Mouse (Mus musculus): ENCODE results near the gene Ciz1. TPM values are rescaled to one million over a fixed set of nuclear protein-coding genes. Genes with fewer than 3 reads are reported as not detected.

Ciz1 gene
- polyA plus RNA-seq, 1 experiment from 2014 or later: 24.8 TPM

GRCm38 (mm10) chr2:32394973-32395372 is 42.8 kb downstream of the Ciz1 start:
- peaks cover 33% of the 10 kb centered on the region for H3K4me1 ChIP-seq
- 1% methylated on average over 8 of the region's 8 CpGs for WGBS (ENCODE audit: insufficient replicate concordance)
- peaks cover 9% of the 10 kb centered on the region for H3K36me3 ChIP-seq
- no peaks in the 10 kb centered on the region for H3K27me3 ChIP-seq (replicated peaks)
- H3K9ac ChIP-seq: peak overlapping the region; percentile 83
- no peaks in the 10 kb centered on the region for H3K9me3 ChIP-seq (replicated peaks)
- H3K4me2 ChIP-seq: peak overlapping the region; percentile 94
- H3K4me3 ChIP-seq: peak overlapping the region; percentile 89
- ATAC-seq: 0 out of 2 replicates have a peak, but pooled peaks have one; percentile 22
- H3K27ac ChIP-seq: peak overlapping the region; percentile 81

GRCm38 (mm10) chr2:32395484-32395945 is 43.4 kb downstream of the Ciz1 start, which contains the start of gene Ptges2:
Ptges2 (plus strand) TSS chr2:32395896.
- Histone ChIP-seq H3K4me1 (peaks cover 39% of the 10 kb centered on the region), H3K36me3 (peaks cover 14% of the 10 kb centered on the region), H3K9me3 (replicated peaks) (no peaks in the 10 kb centered on the region), H3K27ac (peak within 1 kb of the TSS; percentile 81), H3K4me3 (peak within 1 kb of the TSS; percentile 89), H3K9ac (peak within 1 kb of the TSS; percentile 83), H3K4me2 (peak within 1 kb of the TSS; percentile 94), H3K27me3 (replicated peaks) (no peaks in the 10 kb centered on the region)
- ATAC-seq: peak; percentile 84
- WGBS (ENCODE audit: insufficient replicate concordance): 2% methylated on average over 31 of the region's 31 CpGs

- Histone ChIP-seq H3K9me3 (replicated peaks) (no peaks in the 10 kb centered on the region), H3K4me3 (peak overlapping the region; percentile 89), H3K9ac (peak overlapping the region; percentile 83), H3K4me1 (peaks cover 39% of the 10 kb centered on the region), H3K27me3 (replicated peaks) (no peaks in the 10 kb centered on the region), H3K36me3 (peaks cover 20% of the 10 kb centered on the region), H3K4me2 (peak overlapping the region; percentile 94), H3K27ac (peak overlapping the region; percentile 81)
- peak; percentile 86 for ATAC-seq
- under 1% methylated on average over 58 of the region's 59 CpGs for WGBS (ENCODE audit: insufficient replicate concordance)
Observed at GRCm38 (mm10) chr2:32395946-32396621, 44.0 kb downstream of the Ciz1 start.

GRCm38 (mm10) chr2:32396695-32397094 is 44.6 kb downstream of the Ciz1 start:
- H3K4me3 ChIP-seq: peak overlapping the region; percentile 89
- peak overlapping the region; percentile 94 for H3K4me2 ChIP-seq
- peaks cover 26% of the 10 kb centered on the region for H3K36me3 ChIP-seq
- no peak overlapping the region for H3K27ac ChIP-seq
- 2% methylated on average over 15 of the region's 15 CpGs for WGBS (ENCODE audit: insufficient replicate concordance)
- peaks cover 39% of the 10 kb centered on the region for H3K4me1 ChIP-seq
- H3K9ac ChIP-seq: peak overlapping the region; percentile 83
- no peaks in the 10 kb centered on the region for H3K9me3 ChIP-seq (replicated peaks)
- no peak for ATAC-seq
- no peaks in the 10 kb centered on the region for H3K27me3 ChIP-seq (replicated peaks)

- Histone ChIP-seq H3K4me1 (peaks cover 9% of the 10 kb centered on the region), H3K27me3 (replicated peaks) (peaks cover 4% of the 10 kb centered on the region; the same call in 1 of the 2 replicates), H3K9ac (no peak overlapping the region), H3K9me3 (replicated peaks) (no peaks in the 10 kb centered on the region), H3K27ac (no peak overlapping the region), H3K4me3 (no peak overlapping the region), H3K4me2 (no peak overlapping the region), H3K36me3 (peaks cover 31% of the 10 kb centered on the region)
- peak; percentile 14; the same call in 1 of the 2 replicates for ATAC-seq
- WGBS (ENCODE audit: insufficient replicate concordance): 21% methylated on average over 2 of the region's 2 CpGs
Observed at GRCm38 (mm10) chr2:32404663-32405062, 52.5 kb downstream of the Ciz1 start.

- 68% methylated on average over 7 of the region's 7 CpGs for WGBS (ENCODE audit: insufficient replicate concordance)
- Histone ChIP-seq H3K4me2 (no peak overlapping the region), H3K27me3 (replicated peaks) (peaks cover 4% of the 10 kb centered on the region; the same call in 1 of the 2 replicates), H3K36me3 (peaks cover 6% of the 10 kb centered on the region), H3K27ac (no peak overlapping the region), H3K9ac (no peak overlapping the region), H3K4me3 (no peak overlapping the region), H3K4me1 (no peaks in the 10 kb centered on the region), H3K9me3 (replicated peaks) (no peaks in the 10 kb centered on the region)
- ATAC-seq: no peak
Observed at GRCm38 (mm10) chr2:32407144-32407824, 55.2 kb downstream of the Ciz1 start.

- ATAC-seq: 0 out of 2 replicates have a peak, but pooled peaks have one; percentile 22
- no peak overlapping the region for H3K4me3 ChIP-seq
- H3K4me2 ChIP-seq: no peak overlapping the region
- peaks cover 2% of the 10 kb centered on the region; the same call in 1 of the 2 replicates for H3K36me3 ChIP-seq
- peaks cover 4% of the 10 kb centered on the region; the same call in 1 of the 2 replicates for H3K27me3 ChIP-seq (replicated peaks)
- 64% methylated on average over 25 of the region's 25 CpGs for WGBS (ENCODE audit: insufficient replicate concordance)
- no peak overlapping the region for H3K27ac ChIP-seq
- H3K9ac ChIP-seq: no peak overlapping the region
- H3K9me3 ChIP-seq (replicated peaks): no peaks in the 10 kb centered on the region
- peaks cover 11% of the 10 kb centered on the region; the same call in 1 of the 2 replicates for H3K4me1 ChIP-seq
Observed at GRCm38 (mm10) chr2:32408429-32409424, 56.6 kb downstream of the Ciz1 start.

- Histone ChIP-seq H3K9me3 (replicated peaks) (no peaks in the 10 kb centered on the region), H3K36me3 (peaks cover 29% of the 10 kb centered on the region), H3K4me3 (no peak overlapping the region), H3K4me1 (peaks cover 11% of the 10 kb centered on the region; the same call in 1 of the 2 replicates), H3K27me3 (replicated peaks) (no peaks in the 10 kb centered on the region), H3K9ac (no peak overlapping the region), H3K27ac (no peak overlapping the region), H3K4me2 (no peak overlapping the region)
- no peak for ATAC-seq
- WGBS (ENCODE audit: insufficient replicate concordance): 74% methylated on average over 7 of the region's 7 CpGs
Observed at GRCm38 (mm10) chr2:32411407-32411806, 59.3 kb downstream of the Ciz1 start.

- peaks cover 44% of the 10 kb centered on the region for H3K36me3 ChIP-seq
- no peak overlapping the region for H3K4me3 ChIP-seq
- H3K27ac ChIP-seq: no peak overlapping the region
- H3K4me1 ChIP-seq: peaks cover 11% of the 10 kb centered on the region; the same call in 1 of the 2 replicates
- 66% methylated on average over 6 of the region's 6 CpGs for WGBS (ENCODE audit: insufficient replicate concordance)
- no peaks in the 10 kb centered on the region for H3K27me3 ChIP-seq (replicated peaks)
- no peaks in the 10 kb centered on the region for H3K9me3 ChIP-seq (replicated peaks)
- no peak overlapping the region for H3K9ac ChIP-seq
- no peak for ATAC-seq
- no peak overlapping the region for H3K4me2 ChIP-seq
Observed at GRCm38 (mm10) chr2:32412742-32413531, 60.8 kb downstream of the Ciz1 start.

GRCm38 (mm10) chr2:32413936-32414335 is 61.8 kb downstream of the Ciz1 start:
- H3K27ac ChIP-seq: no peak overlapping the region
- no peak overlapping the region for H3K4me2 ChIP-seq
- ATAC-seq: no peak
- no peak overlapping the region for H3K4me3 ChIP-seq
- no peak overlapping the region for H3K9ac ChIP-seq
- H3K36me3 ChIP-seq: peaks cover 54% of the 10 kb centered on the region
- H3K9me3 ChIP-seq (replicated peaks): no peaks in the 10 kb centered on the region
- H3K4me1 ChIP-seq: peaks cover 11% of the 10 kb centered on the region; the same call in 1 of the 2 replicates
- 54% methylated on average over 5 of the region's 5 CpGs for WGBS (ENCODE audit: insufficient replicate concordance)
- H3K27me3 ChIP-seq (replicated peaks): no peaks in the 10 kb centered on the region

Measured in liver, embryonic 12.5 days (tissue).